Mouse (Mus musculus) stomach, embryonic 14.5 days (tissue): ENCODE measurements at regions not wholly inside any gene's neighbourhood (a gene's known extent, or its start where the extent isn't known, plus 50 kb on each side); places are given as distances from the start of the nearest gene placed in this dataset.

Experiments used
- ATAC-seq: fragments of 200-750 bp; cut with Nextera tagmentation; 2 replicates; pipeline ENCODE4 v1.8.0; 2017; ENCODE audit warnings: low read depth, moderate TSS enrichment; ENCODE audit not compliant: insufficient number of reproducible peaks, insufficient read depth, low FRiP score
- H3K27ac ChIP-seq: fragments of 300-500 bp; sonication (generic); 2 replicates; pipeline ENCODE4 v1.5.1; 2014; ENCODE audit warnings: mild to moderate bottlenecking, low read length, moderate library complexity, mixed read lengths
- H3K27me3 ChIP-seq: fragments of 300-500 bp; sonication (generic); 2 replicates; pipeline ENCODE4 v1.6.1; 2014; ENCODE audit warnings: low read length, control low read depth, mixed read lengths; ENCODE audit not compliant: control insufficient read depth, insufficient read depth
- H3K36me3 ChIP-seq: fragments of 300-500 bp; sonication (generic); 2 replicates; pipeline ENCODE4 v1.6.1; 2014; ENCODE audit warnings: mild to moderate bottlenecking, control low read depth, low read length, moderate library complexity, mixed read lengths; ENCODE audit not compliant: control insufficient read depth, insufficient read depth
- H3K4me1 ChIP-seq: fragments of 300-500 bp; sonication (generic); 2 replicates; pipeline ENCODE4 v1.6.1; 2014; ENCODE audit warnings: low read length, control low read depth, mixed read lengths; ENCODE audit not compliant: control insufficient read depth, insufficient read depth
- H3K4me2 ChIP-seq: fragments of 300-500 bp; sonication (generic); replicated peaks from 2 replicates; pipeline ENCODE4 v1.6.1; 2014; ENCODE audit warnings: low read depth, low read length, control low read depth
- H3K4me3 ChIP-seq: fragments of 300-500 bp; sonication (generic); 2 replicates; pipeline ENCODE4 v1.5.1; 2014; ENCODE audit warnings: low read depth, low read length, control low read depth
- H3K9ac ChIP-seq: fragments of 300-500 bp; sonication (generic); replicated peaks from 2 replicates; pipeline ENCODE4 v1.6.1; 2014; ENCODE audit warnings: low read depth, mild to moderate bottlenecking, control low read depth, low read length, moderate library complexity, mixed read lengths
- H3K9me3 ChIP-seq: fragments of 300-500 bp; sonication (generic); 2 replicates; pipeline ENCODE4 v1.6.1; 2016; ENCODE audit warnings: low read depth, low read length, control low read depth; ENCODE audit not compliant: control insufficient read depth
- WGBS: fragments of 180-500 bp; shearing (Covaris S2); extraction: QIAGEN DNeasy Blood & Tissue Kit; methylation state at CpG from one replicate; pipeline ENCODE4 v1.1.7; 2014; 5-methylcytosine and 5-hydroxymethylcytosine counted together

DNA sequence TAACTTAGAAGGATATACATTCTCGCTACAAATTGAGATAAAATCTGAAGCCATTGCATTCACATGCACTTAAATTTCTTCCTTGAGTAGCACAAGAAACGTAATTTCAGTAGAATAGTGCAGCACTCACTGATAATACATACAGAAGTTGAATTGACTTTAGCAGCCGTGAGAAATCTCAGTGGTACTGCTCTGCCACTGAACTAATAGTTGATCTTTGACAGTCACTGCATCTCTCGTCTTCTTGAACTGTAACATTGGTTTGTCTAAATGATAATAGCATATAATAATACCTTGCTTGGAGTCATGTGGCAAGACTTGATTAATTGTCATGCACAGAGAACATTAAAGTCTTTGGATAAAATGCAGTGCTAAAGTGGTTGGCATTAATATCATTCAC is 795.5 kb upstream of the Map3k7 start:
- Histone ChIP-seq H3K4me1 (no peaks in the 10 kb centered on the region), H3K4me3 (no peak overlapping the region), H3K9me3 (no peaks in the 10 kb centered on the region), H3K4me2 (no peak overlapping the region), H3K27ac (no peak overlapping the region), H3K9ac (no peak overlapping the region), H3K36me3 (no peaks in the 10 kb centered on the region), H3K27me3 (no peaks in the 10 kb centered on the region)
- no peak for ATAC-seq
- 71% methylated on average over 4 of the region's 4 CpGs for WGBS

GRCm38 (mm10) chr4:31171190-31171589 is 792.7 kb upstream of the Map3k7 start:
- H3K4me2 ChIP-seq: no peak overlapping the region
- H3K36me3 ChIP-seq: no peaks in the 10 kb centered on the region
- no peak overlapping the region for H3K4me3 ChIP-seq
- ATAC-seq: no peak
- H3K27me3 ChIP-seq: no peaks in the 10 kb centered on the region
- H3K9me3 ChIP-seq: no peaks in the 10 kb centered on the region
- 21% methylated on average over 3 of the region's 3 CpGs for WGBS
- no peak overlapping the region for H3K9ac ChIP-seq
- no peaks in the 10 kb centered on the region for H3K4me1 ChIP-seq
- H3K27ac ChIP-seq: no peak overlapping the region

GRCm38 (mm10) chr4:31197852-31198251 is 766.0 kb upstream of the Map3k7 start:
- H3K27ac ChIP-seq: no peak overlapping the region
- ATAC-seq: no peak
- no peak overlapping the region for H3K4me3 ChIP-seq
- no peaks in the 10 kb centered on the region for H3K36me3 ChIP-seq
- no peaks in the 10 kb centered on the region for H3K9me3 ChIP-seq
- no peaks in the 10 kb centered on the region for H3K4me1 ChIP-seq
- no peak overlapping the region for H3K9ac ChIP-seq
- H3K4me2 ChIP-seq: no peak overlapping the region
- H3K27me3 ChIP-seq: no peaks in the 10 kb centered on the region

GRCm38 (mm10) chr4:31203286-31203685 is 760.6 kb upstream of the Map3k7 start:
- H3K36me3 ChIP-seq: no peaks in the 10 kb centered on the region
- no peak overlapping the region for H3K27ac ChIP-seq
- no peaks in the 10 kb centered on the region for H3K27me3 ChIP-seq
- no peak overlapping the region for H3K4me2 ChIP-seq
- ATAC-seq: no peak
- no peaks in the 10 kb centered on the region for H3K4me1 ChIP-seq
- H3K9me3 ChIP-seq: no peaks in the 10 kb centered on the region
- 65% methylated on average over 3 of the region's 3 CpGs for WGBS
- no peak overlapping the region for H3K9ac ChIP-seq
- H3K4me3 ChIP-seq: no peak overlapping the region

GRCm38 (mm10) chr4:31205332-31205970 is 758.4 kb upstream of the Map3k7 start:
- WGBS: 84% methylated on average over 14 of the region's 14 CpGs
- H3K9ac ChIP-seq: no peak overlapping the region
- H3K4me1 ChIP-seq: no peaks in the 10 kb centered on the region
- no peaks in the 10 kb centered on the region for H3K36me3 ChIP-seq
- no peak for ATAC-seq
- H3K27ac ChIP-seq: no peak overlapping the region
- H3K9me3 ChIP-seq: no peaks in the 10 kb centered on the region
- no peak overlapping the region for H3K4me2 ChIP-seq
- H3K4me3 ChIP-seq: no peak overlapping the region
- no peaks in the 10 kb centered on the region for H3K27me3 ChIP-seq

GRCm38 (mm10) chr4:31225741-31226140 is 738.2 kb upstream of the Map3k7 start:
- Histone ChIP-seq H3K36me3 (no peaks in the 10 kb centered on the region), H3K4me3 (no peak overlapping the region), H3K27ac (no peak overlapping the region), H3K9me3 (no peaks in the 10 kb centered on the region), H3K27me3 (no peaks in the 10 kb centered on the region), H3K9ac (no peak overlapping the region), H3K4me1 (no peaks in the 10 kb centered on the region), H3K4me2 (no peak overlapping the region)
- 61% methylated on average over 2 of the region's 2 CpGs for WGBS
- ATAC-seq: no peak

- no peaks in the 10 kb centered on the region for H3K4me1 ChIP-seq
- H3K4me2 ChIP-seq: no peak overlapping the region
- H3K27ac ChIP-seq: no peak overlapping the region
- WGBS: 42% methylated on average over 3 of the region's 3 CpGs
- ATAC-seq: no peak
- H3K4me3 ChIP-seq: no peak overlapping the region
- no peaks in the 10 kb centered on the region for H3K9me3 ChIP-seq
- H3K9ac ChIP-seq: no peak overlapping the region
- no peaks in the 10 kb centered on the region for H3K36me3 ChIP-seq
- no peaks in the 10 kb centered on the region for H3K27me3 ChIP-seq
These were observed 694.9 kb upstream of the Map3k7 start for GRCm38 (mm10) chr4:31268825-31269495.

DNA sequence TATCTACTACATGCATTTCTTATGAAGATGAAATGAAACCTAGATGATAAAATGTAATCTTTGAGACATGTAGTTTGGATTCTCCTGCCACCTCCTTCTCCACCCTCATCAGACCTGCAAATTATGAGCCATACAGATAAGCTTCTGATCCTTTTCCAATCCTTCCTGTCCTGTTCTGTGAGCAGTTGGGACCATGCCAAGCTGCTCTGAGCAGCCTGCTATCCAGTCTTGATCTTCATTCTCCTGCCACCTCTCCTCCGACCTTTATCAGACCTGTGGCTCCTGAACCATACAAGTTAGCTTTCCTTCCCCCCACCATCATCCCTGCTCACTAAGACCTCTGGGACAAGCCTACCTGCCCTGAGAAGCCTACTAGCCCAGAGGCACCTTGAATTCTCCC is 689.8 kb upstream of the Map3k7 start:
- no peak overlapping the region for H3K27ac ChIP-seq
- H3K4me1 ChIP-seq: no peaks in the 10 kb centered on the region
- H3K9ac ChIP-seq: no peak overlapping the region
- 71% methylated on average over 1 of the region's 1 CpGs for WGBS
- no peaks in the 10 kb centered on the region for H3K27me3 ChIP-seq
- no peaks in the 10 kb centered on the region for H3K36me3 ChIP-seq
- H3K9me3 ChIP-seq: no peaks in the 10 kb centered on the region
- H3K4me2 ChIP-seq: no peak overlapping the region
- no peak overlapping the region for H3K4me3 ChIP-seq
- no peak for ATAC-seq
